Mouse (Mus musculus) neural tube, embryonic 10.5 days (tissue): Measurements from ENCODE around the gene Sox12.
"Not testable (repeated sequence)": the region's sequence is repeated elsewhere in the genome, so short reads cannot be mapped to it uniquely, and the experiment has no call there.

ENCODE experiments used
- DNase-seq: peaks from one replicate; pipeline ENCODE4 v3.0.0-alpha.2; 2017; ENCODE audit warnings: low spot score; ENCODE audit errors: extremely low spot score

Gene Sox12

DNA sequence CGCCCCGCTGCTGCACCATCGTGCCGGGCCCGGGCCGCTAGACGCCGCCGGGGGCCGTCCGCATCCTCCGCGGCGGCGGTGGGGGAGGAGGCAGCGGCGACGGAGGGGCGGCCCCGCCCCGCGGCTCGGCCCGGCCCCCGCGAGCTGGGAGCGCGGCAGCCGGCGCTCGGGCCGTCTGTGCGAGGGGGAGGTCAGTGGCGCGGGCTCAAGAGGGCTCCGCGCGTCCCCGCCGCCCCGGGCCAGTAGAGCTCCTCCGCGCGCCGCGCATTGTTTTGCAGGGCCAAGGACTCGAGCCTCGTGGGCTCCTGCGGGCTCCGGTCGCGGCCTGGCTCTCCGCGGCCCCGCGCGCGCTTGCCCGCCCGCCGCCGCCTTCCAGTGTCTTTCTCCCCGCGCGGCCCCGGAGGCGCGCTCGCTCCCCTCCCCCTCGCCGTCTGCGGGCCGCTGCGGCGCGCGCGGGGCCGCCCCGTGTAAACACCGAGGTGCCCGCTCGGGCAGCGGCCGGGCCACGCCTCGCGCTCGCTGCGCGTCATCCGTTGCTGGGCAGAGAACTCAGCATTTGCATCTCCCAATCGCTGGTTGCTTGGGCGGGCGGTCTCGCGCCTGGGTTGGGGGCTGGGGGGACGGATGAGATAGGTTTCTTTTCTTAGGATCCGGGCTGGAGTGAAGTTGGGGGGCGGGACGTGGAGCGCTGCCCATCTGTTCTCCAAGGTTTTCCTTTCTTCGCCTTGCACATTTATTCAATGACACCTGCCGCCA, at the start of gene Sox12:
Sox12 (minus strand) TSS at position 384 of the 756 bp plus-strand sequence.
- DNase-seq = peak; percentile 98

DNA sequence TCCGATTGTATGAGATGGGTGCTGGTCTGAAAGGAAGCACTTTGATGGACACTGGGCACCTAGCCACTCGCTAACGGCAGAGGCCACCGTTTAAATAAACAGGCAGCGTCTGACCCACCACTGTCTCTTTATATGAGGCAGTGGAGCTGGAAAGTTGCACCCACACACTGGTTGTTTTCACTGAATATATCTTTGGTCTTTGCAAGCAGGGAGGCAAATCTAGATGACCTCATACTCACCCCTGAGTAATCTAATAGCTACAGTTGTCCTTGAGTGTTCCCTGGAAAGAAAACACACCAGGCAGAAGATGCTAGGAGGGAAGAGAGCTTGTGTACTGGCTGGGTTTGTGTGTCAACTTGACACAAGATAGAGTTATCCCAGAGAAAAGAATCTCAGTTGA, 49.6 kb upstream of the Sox12 start:
- DNase-seq = no peak

- DNase-seq = no peak
Measured at GRCm38 (mm10) chr2:152446642-152447041, 48.8 kb upstream of the Sox12 start.

DNA sequence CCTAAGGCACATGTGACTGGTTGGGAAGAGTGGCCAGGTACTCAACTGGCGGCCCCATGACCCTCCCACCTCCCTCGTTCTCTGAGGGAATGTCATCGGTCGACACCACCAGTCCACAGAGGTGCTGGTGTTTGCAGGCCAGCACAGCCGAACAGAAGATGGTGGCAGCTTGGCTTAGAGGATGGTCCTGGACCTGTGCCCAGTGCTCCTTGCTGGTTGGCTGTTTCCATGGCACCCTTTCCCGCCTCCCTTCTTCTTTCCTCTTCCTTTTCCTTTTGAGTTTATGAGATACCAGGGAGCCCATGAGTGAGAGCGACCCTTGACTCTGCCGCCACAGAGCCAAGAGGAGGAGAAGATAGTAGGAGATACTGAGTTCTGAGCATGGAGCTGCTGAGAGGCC, 45.4 kb upstream of the Sox12 start:
- no peak for DNase-seq

DNA sequence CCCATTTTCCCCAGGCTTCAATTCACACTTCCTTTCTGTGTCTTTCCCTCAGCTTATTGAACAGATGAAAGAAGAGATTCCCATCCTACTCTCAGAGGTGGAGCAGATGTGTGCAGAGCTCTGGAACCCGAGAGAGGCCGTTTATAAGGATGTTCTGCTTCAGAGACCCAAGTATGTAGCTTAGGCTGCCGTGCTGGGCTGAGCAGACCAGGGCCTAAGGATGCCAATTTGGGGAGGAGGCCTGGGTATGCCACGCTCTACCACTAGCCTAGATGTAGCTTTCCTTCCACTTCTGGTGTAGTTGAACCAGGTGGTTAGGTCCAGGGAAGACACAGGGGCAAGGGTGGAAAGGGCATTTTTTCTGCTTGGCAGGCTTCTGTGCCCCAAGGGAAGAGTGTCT, 44.5 kb upstream of the Sox12 start:
- no peak for DNase-seq

DNA sequence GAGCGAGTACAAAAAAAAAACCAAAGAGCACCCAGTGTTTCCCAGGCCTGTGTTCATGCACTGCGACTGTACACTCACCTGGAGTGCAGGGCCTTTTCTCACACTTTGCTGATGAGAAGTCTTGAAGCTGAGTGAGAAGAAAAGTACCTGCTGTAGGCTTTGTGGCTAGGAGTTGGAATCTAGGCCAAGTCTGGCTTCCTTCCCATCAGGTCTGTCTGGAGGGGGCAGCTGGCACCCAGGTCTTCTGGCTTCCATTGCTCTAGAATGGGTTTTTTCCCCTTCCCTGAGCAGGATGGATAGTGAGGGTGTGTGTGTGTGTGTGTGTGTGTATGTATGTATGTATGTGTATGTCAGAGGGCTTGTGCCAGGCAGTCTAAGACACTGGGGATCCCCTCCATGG, 42.0 kb upstream of the Sox12 start:
- DNase-seq = no peak

DNA sequence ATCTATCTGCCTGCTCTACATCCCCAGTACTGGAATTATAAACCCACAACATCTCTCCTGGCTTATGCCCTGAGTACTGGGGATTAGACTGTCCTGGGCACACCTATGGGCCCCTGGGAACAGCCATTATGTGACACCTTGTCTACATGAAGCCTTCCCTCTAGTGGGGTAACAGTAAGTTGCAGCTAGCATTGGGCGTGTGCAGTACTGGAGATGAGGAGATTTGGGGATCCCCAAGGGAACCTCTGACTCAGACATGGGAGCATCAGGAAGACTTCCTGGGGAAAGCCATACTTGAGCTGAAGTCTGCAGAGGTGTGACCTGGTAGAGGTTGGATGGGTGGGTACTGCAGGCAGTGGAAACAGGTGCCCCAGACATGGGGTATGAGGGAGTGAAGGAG, 41.1 kb upstream of the Sox12 start:
- DNase-seq = no peak

DNA sequence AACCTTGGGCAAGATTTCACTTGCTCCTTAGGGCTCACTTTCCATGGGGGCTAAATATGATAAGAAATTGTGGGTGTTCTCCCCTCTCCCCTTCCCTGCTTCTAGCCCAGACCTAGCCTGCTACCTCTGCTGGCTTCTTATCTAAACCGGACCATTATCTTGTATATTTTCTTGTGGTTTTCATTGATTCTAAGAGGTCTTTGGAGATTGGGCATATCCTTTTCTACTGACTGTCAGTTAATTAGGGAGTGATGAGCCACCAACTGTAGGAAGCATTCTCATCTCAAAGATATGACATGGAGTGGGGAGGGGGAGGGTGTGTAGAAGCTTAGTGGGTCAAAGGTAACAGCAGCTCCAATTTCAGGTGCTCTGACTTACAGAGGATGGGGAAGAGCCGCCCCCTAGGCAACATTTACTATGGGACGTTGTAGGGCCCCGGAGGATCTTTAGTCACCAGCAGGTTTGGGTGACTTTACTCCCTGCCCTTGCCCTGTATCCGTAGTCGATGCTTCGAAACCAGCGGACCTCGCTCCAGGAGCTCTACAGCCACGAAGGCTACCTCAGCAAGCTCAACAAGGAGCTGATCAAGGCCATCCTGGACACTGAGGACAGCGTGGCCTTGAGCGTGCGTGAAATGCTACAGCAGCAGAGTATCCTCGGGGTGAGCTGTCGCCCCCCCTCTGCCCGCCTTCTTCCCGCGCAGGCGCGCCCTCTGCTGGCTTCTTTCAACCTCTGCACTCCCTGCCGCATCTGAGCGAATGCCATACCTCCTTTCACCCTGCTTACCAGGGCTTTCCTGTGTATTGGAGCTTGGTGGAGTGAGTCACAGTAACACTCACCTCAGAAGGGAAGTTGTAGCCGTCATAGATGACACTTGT, 39.4 kb upstream of the Sox12 start:
- DNase-seq = peak; percentile 87

- no peak for DNase-seq
Measured at GRCm38 (mm10) chr2:152436405-152436901, 38.6 kb upstream of the Sox12 start.

- DNase-seq = not testable (repeated sequence)
Measured at GRCm38 (mm10) chr2:152428481-152428880, 30.6 kb upstream of the Sox12 start.

DNA sequence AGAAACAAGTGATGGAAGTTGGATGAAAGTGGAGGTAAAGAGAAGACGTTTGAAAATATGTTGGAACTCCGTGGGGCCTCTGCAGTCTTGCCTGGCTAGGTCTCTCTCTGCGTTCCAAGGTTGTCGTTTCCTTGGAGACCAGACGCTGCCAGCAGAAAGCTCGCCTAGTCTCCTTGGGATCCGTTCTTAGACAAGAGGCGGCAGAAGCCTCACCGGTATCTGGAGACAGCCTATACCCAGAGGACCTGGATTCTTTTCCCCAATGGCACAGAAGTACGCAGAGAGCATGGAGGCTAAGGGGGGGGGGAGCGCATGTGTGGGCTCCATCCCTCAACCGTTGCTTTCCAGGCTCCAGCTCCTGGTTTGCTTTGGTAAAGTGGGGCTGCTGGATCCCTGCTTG, 29.6 kb upstream of the Sox12 start:
- DNase-seq = no peak

- no peak for DNase-seq
Measured at GRCm38 (mm10) chr2:152415786-152416185, 17.9 kb upstream of the Sox12 start.

DNA sequence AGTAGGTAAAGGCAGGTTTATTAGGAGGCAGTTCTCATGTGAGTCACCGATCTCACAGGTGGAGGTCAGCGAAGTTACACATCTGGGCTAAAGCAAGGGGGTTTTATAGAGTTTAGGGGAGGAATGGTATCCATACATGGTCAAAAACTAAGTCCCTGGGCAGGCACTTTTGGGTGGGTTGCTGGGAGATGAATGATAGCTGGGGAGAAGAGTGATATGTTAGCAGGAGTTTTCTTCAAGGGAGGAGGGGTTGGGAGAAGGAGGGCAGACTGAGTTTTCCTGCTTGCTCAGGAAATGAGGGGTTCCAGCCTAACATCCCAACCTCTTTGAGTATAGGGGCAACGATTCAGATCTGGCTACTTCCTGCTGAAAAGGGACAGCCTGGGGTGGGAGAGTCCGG, 17.4 kb upstream of the Sox12 start, which contains the start of gene 6820408C15Rik:
6820408C15Rik (plus strand) TSS at position 301 of the 400 bp plus-strand sequence.
- DNase-seq = no peak

DNA sequence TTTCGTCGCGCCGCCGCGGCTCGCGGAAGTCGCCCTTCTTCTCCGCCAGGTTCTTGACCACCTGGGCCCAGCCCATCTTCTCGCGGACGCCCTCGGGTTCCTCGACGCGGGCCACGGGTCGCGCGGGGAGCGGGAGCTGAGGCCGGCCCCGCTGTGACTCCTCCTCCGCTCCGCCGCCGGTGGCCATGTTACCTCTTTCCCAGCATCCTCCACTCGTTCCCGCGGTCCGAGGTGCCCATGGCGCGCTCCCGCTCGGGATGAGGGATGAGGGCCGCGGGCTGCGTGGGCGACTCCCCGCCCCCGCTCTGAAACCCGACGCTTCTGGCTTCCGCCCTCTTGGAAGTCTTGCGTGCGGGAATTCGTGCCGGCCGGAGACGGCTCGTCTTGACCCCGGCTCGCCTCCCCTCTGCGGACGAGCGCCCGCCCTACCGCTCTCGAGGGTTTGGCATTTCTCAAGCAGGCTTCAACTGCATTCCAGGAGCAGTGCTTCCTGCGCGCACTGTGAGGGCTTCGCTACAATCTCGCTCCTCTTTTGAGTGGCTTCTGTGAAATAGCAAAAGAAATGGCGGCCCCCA, 16.8 kb upstream of the Sox12 start, which contains the start of gene Zcchc3:
Zcchc3 (minus strand) TSS at position 437 of the 575 bp plus-strand sequence.
- peak; percentile 93 for DNase-seq

DNA sequence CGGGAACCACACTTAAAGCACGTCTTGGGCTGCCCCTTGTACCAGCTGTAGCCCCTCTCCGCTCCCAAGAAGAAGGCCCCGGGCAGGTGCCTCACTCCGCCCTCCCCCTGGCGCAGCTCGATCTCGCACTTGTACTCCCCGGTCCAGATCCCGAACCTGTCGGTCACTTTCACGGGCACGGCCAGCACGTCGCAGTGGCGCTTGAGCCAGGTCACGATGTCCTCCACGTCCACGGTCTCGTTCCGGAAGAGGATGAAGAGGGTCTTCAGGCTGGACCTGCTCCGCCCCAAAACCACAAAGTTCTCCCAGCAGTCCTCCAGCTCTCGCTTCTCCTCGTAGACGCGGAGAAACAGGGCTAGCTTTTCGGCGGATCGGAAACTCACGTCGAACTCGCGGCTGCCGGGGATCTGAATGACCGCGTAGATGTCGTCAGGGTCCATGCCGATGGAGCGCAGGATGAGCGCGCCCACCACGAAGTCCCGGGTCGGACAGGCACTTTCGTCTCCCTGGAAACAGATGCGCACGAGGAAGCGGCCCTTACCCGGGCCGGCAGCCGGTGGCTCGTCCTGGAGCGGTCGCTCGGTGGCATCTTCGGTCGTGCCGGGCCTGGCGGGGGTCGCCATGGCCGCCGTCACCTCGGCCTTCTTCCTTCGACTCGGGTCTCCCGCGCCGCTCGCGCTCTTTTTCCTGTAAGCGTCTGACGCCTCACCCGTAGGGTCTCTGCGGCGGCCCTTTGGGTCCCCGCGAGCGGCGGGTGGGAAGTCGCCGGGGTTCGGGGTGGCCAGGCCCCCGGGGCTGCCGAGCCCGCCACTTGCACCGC, 16.1 kb upstream of the Sox12 start:
- no peak for DNase-seq

DNA sequence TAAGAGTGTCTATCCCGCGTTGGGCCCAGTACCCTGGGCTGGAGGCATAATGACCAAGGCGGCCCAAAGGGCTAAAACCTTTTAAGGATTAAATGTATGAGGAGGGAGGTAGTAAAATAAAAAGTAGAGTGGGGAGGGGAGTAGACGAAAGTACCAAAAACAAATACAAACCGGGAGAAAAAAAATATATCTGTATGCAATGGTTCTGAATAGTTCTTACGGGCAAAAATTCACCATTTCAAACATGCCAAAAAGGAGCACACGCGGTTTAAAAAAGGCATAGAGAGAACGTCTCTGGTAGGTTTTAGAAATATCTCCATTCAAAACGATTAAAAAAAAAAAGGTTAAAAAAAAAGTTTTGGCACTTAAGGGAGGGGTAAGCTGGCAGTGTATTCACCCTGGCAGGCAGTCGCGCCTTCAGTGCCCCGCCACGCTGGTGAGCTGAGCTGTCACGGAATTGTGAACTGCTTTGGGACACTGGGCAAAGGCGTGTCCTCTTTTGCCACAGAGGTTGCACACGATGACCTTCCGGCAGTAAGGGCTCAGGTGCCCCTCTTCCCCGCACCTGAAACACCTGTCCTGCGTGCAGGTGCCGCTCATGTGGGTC, 15.4 kb upstream of the Sox12 start:
- no peak for DNase-seq

DNA sequence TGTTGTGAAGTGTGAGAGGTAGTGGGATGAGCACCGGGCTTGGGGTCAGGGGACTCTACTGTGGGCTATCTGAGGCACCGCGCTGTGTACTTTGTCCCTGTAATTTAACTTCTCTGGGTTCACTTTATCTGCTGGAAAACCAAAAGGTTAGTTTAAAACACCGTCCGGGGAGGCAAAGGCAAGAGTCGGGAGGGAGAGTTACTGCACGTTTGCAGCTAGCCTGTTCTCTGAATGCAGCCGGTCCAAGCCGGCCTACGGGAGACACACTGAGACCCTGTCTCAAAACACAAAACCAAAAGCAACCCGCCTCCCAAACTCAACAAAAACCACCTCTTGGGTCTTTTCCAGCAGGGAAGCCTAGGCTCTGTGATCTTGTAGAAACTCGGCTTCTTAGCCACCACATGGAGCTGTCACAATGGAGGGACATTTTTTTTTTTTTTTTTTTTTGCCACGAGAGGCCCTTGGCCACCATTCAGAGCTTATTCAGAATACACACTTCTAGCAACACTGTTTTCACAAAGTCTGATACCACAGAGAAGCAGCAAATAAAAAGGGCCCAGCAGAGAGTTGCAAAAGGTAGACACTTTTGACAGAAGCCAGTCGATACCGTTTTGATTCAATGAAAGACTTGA, 14.8 kb upstream of the Sox12 start:
- peak; percentile 47 for DNase-seq

DNA sequence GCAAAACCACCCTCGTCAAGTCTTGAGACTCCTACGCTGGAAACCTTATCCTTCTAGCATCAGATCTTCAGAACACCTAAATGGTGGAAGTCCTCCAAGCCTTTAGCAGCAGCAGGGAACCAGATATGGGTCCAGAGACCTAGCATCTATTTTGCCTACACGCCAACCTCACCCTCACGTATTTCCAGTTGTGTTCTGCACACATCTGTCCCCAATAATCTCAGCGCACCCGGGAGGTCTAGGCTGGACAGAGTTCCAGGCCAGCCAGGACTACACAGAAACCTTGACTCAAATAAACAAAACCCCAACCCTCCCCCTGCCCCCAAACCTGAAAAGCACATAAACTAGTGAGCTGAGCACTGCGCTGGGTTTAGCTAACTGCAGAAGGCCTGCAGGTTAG, 13.6 kb upstream of the Sox12 start:
- DNase-seq = no peak

GRCm38 (mm10) chr2:152410971-152411371, 13.1 kb upstream of the Sox12 start:
- DNase-seq = peak; percentile 93

DNA sequence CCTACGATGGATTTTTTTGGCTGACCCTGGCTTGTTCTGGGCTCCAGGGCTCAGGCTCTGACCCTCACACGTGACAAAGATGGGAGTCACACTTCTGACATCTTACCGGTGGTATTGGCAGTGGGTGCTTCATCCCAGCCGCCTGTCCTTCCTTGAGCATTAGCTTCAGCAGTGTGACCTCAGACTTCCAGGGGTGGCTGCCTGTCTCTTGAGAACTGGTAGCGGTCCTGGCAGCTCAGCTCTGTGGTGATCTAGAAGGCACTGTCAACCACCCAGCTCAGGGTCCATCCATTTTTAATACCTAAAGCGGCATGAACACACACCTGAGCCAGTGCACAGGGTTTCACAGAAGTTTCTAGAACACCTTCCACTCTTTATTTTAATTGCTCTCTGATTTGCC, 11.9 kb upstream of the Sox12 start:
- no peak for DNase-seq
